ENCODE assay signal across 15 mouse cellular contexts in genomic region chr1:188910656-188911055, GRCm38 (mm10).
"Had no signal": no experiment of that assay in that cellular context is flagged by ENCODE, and none has a peak within 500 bp of the region (broad histone marks: within the 10 kb centered on the region; RNA-seq: fewer than 3 reads in every experiment).

No protein-coding gene starts in this region.

- H3K4me3 ChIP-seq: neural tube, embryonic 13.5 days; neural tube, embryonic 15.5 days; stomach, embryonic 15.5 days had no signal

- H3K4me2 ChIP-seq: neural tube, embryonic 13.5 days; neural tube, embryonic 15.5 days; stomach, embryonic 15.5 days had no signal

- DNase-seq: retina, postnatal 1 day; right cerebral cortex, adult 18-20 months; right cerebral cortex, postnatal 14 days; right cerebral cortex, postnatal 25 days; right cerebral cortex, postnatal 4 days; spleen, adult 18-20 months; thymus, adult 18-20 months; thymus, postnatal 14 days; thymus, postnatal 25 days; thymus, postnatal 36 days; thymus, postnatal 4 days had no signal

- H3K4me1 ChIP-seq: neural tube, embryonic 13.5 days; neural tube, embryonic 15.5 days; stomach, embryonic 15.5 days had no signal

- H3K36me3 ChIP-seq: neural tube, embryonic 13.5 days; neural tube, embryonic 15.5 days; stomach, embryonic 15.5 days had no signal

- H3K9me3 ChIP-seq: neural tube, embryonic 13.5 days; neural tube, embryonic 15.5 days; stomach, embryonic 15.5 days had no signal

- H3K27ac ChIP-seq: neural tube, embryonic 13.5 days; neural tube, embryonic 15.5 days; stomach, embryonic 15.5 days; stomach, postnatal 0 days had no signal

- H3K27me3 ChIP-seq: neural tube, embryonic 13.5 days; neural tube, embryonic 15.5 days; stomach, embryonic 15.5 days had no signal

- H3K9ac ChIP-seq: neural tube, embryonic 13.5 days; neural tube, embryonic 15.5 days; stomach, embryonic 15.5 days had no signal
